In the genomic region with DNA sequence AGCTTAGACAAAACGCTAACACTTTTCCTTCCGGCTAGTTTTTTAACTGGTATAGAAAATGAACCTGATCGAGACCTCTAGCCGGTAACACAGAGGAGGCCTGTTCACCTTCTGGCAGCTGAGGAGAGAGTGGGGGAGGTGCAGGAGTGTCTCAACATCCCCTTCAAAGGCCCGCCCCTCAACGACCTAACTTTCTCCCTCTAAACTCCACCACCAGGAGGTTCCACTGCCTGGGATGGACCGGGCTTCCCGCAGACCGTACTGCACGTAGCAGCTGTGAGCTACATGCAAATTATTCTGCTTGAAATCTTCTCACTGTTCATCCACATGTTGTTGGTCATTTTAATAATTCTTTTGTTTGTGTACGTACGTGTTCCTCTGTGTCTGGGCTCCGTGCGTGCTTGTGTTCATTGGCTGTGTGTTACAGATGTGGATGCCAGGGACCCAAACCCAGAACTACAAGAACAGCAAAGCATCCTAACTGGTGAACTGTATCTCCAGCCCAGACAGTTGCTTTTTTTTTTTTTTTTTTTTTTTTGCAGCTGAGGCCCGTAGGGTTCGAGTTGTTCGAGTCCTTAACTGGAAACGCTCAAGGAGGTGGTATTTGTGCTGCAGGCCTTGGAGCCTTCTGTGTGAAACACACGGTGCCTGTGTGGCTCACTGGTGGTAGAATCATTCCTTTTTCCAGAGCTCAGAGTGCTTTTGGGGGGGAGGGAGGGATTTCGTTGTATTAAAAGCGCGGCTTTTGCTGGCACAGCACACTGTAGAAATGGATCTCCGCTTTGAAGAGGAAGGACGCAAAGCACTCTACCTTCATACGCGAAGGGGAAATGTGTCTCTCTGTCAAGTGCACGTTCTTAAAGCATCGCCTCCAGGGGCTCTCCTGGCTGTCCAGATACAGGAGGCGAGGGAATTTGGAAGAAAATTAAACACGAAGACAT, we compare ENCODE assay signal across 8 mouse cellular contexts. TPM values are rescaled to one million over a fixed set of nuclear protein-coding genes. Genes with fewer than 3 reads are reported as not detected.
DNase-seq lines count a peak whose midpoint lies in the region; ATAC-seq lines count a peak whose summit lies in the region.

No protein-coding gene starts in this region.

- H3K4me2 ChIP-seq in liver, embryonic 12.5 days, result peak overlapping the region; percentile 59

- peak; percentile 10 for DNase-seq in kidney, adult 18-20 months
- no peak for DNase-seq in kidney, postnatal 14 days
- DNase-seq in cerebellum, postnatal 10 days, result peak; percentile 69 to 70
- peak; percentile 28 for DNase-seq in heart, postnatal 4 days
- peak; percentile 6 to 40 for DNase-seq in natural killer cell, adult 2 months (ENCODE audit: low spot score in 2 of 2)
- peak; percentile 74 for DNase-seq in thymus, postnatal 4 days
- no peak for DNase-seq in adrenal gland, postnatal 25 days

- H3K9ac ChIP-seq in liver, embryonic 12.5 days, result no peak overlapping the region; the same call in 1 of the 2 replicates

- H3K27me3 ChIP-seq in liver, embryonic 12.5 days (replicated peaks), result peaks cover 3% of the 10 kb centered on the region; the same call in 1 of the 2 replicates

- peak overlapping the region; percentile 23 for H3K4me3 ChIP-seq in liver, embryonic 12.5 days

- 0 out of 2 replicates have a peak, but pooled peaks have one; percentile 27 for ATAC-seq in liver, embryonic 12.5 days

- H3K27ac ChIP-seq in liver, embryonic 12.5 days, result no peak overlapping the region

- no peaks in the 10 kb centered on the region for H3K36me3 ChIP-seq in liver, embryonic 12.5 days

- WGBS in liver, embryonic 12.5 days (ENCODE audit: insufficient replicate concordance), result 13% methylated on average over 30 of the region's 30 CpGs

- peaks cover 6% of the 10 kb centered on the region for H3K9me3 ChIP-seq in liver, embryonic 12.5 days (replicated peaks)

- H3K4me1 ChIP-seq in liver, embryonic 12.5 days, result peaks cover 13% of the 10 kb centered on the region

RNA-seq across cellular contexts. Expression of a gene that starts 47.8 kb away (rescaled TPM):
- 100 to 1,000 TPM; 112 to 118 TPM for total RNA-seq in heart, postnatal 4 days (2021)
- 19.5 and 20.1 TPM in 2 replicates for polyA plus RNA-seq in liver, embryonic 12.5 days (2016; fragmentation: Nextera tagmentation; extraction: Ambion mirVana)
- 189 TPM in 2 replicates for total RNA-seq in adrenal gland, postnatal 25 days (2021)

Comparison
In these comparisons a context has a peak if more than half of its experiments do, and no peak if none do; other contexts are left out.
1. DNase-seq: peak in kidney, adult 18-20 months (single experiment), cerebellum, postnatal 10 days (2 of 2), heart, postnatal 4 days (single experiment), natural killer cell, adult 2 months (2 of 2) and thymus, postnatal 4 days (single experiment); none in kidney, postnatal 14 days (single experiment) and adrenal gland, postnatal 25 days (single experiment).